Mouse (Mus musculus): Measurements from ENCODE around the gene Nt5dc2. TPM values are rescaled to one million over a fixed set of nuclear protein-coding genes. Genes with fewer than 3 reads are reported as not detected.
A peak's percentile ranks its signal among the peaks of the same experiment; 100 is the strongest.

The Nt5dc2 gene
- total RNA-seq, 4 experiments from 2014 or later, result 25.6 to 41.4 (median 36.6) TPM

GRCm38 (mm10) chr14:31169508-31169907 lies 38.7 kb downstream of the Nt5dc2 start:
- no peak for DNase-seq

GRCm38 (mm10) chr14:31170963-31171362 lies 40.1 kb downstream of the Nt5dc2 start:
- no peak for DNase-seq

GRCm38 (mm10) chr14:31171386-31171785 lies 40.5 kb downstream of the Nt5dc2 start:
- no peak for DNase-seq

GRCm38 (mm10) chr14:31171821-31172220 lies 41.0 kb downstream of the Nt5dc2 start:
- no peak for DNase-seq

- DNase-seq, result peak; percentile 52
Observed at GRCm38 (mm10) chr14:31172781-31173455, 42.1 kb downstream of the Nt5dc2 start.

- DNase-seq, result no peak
Observed at GRCm38 (mm10) chr14:31173537-31173936, 42.7 kb downstream of the Nt5dc2 start.

GRCm38 (mm10) chr14:31177287-31177686 lies 46.4 kb downstream of the Nt5dc2 start:
- no peak for DNase-seq

GRCm38 (mm10) chr14:31177715-31178114 lies 46.9 kb downstream of the Nt5dc2 start:
- no peak for DNase-seq

GRCm38 (mm10) chr14:31179677-31180365 lies 49.0 kb downstream of the Nt5dc2 start:
- no peak for DNase-seq

- DNase-seq, result no peak
Observed at GRCm38 (mm10) chr14:31181512-31181911, 50.7 kb downstream of the Nt5dc2 start.

- DNase-seq, result no peak
Observed at GRCm38 (mm10) chr14:31182786-31183290, 52.0 kb downstream of the Nt5dc2 start.

GRCm38 (mm10) chr14:31183541-31183940 lies 52.7 kb downstream of the Nt5dc2 start:
- DNase-seq, result no peak

GRCm38 (mm10) chr14:31184195-31184594 lies 53.3 kb downstream of the Nt5dc2 start:
- DNase-seq, result no peak

- peak; percentile 70 for DNase-seq
Observed at GRCm38 (mm10) chr14:31186656-31187055, 55.8 kb downstream of the Nt5dc2 start.

Other genes starting within 250 kb of the Nt5dc2 start
- 1 to 10 TPM in 3 of 4 experiments, under 1 TPM in 1; 0.65 to 4.7 (median 2.9) TPM for gene Itih4, start 244.6 kb upstream of the Nt5dc2 start, total RNA-seq (2022)
- 1 to 10 TPM in 1 of 4 experiments, under 1 TPM in 3; 0.38 to 1.0 (median 0.59) TPM for gene Itih3, start 207.3 kb upstream of the Nt5dc2 start, total RNA-seq (2022)
- gene Itih1, start 187.8 kb upstream of the Nt5dc2 start, total RNA-seq (2022), result under 1 TPM in 3 of 4 experiments, not detected in 1; 0.09 to 0.51 (median 0.17) TPM
- 10 to 100 TPM; 13.4 to 17.9 (median 13.8) TPM for gene Nek4, start 179.7 kb upstream of the Nt5dc2 start, total RNA-seq (2022)
- 10 to 100 TPM; 50.0 to 90.5 (median 70.5) TPM for gene Glt8d1, start 129.7 kb upstream of the Nt5dc2 start, total RNA-seq (2022)
- 100 to 1,000 TPM; 232 to 268 (median 251) TPM for gene Spcs1, start 129.4 kb upstream of the Nt5dc2 start, total RNA-seq (2022)
- 10 to 100 TPM; 52.9 to 66.2 (median 61.2) TPM for gene Pbrm1, start 111.9 kb upstream of the Nt5dc2 start, total RNA-seq (2022)
- gene Gnl3, start 111.9 kb upstream of the Nt5dc2 start, total RNA-seq (2022), result 10 to 100 TPM; 69.1 to 99.4 (median 83.9) TPM
- gene Smim4, start 2.1 kb upstream of the Nt5dc2 start, total RNA-seq (2022), result 100 to 1,000 TPM in 1 of 4 experiments, 10 to 100 TPM in 3; 67.6 to 109 (median 75.0) TPM
- 100 to 1,000 TPM in 2 of 4 experiments, 10 to 100 TPM in 2; 75.8 to 142 (median 116) TPM for gene Stab1, start 37.6 kb downstream of the Nt5dc2 start, total RNA-seq (2022)
- gene Tnnc1, start 77.3 kb downstream of the Nt5dc2 start, total RNA-seq (2022), result 1 to 10 TPM; 1.1 to 3.3 (median 1.9) TPM
- gene Nisch, start 85.9 kb downstream of the Nt5dc2 start, total RNA-seq (2022), result 100 to 1,000 TPM; 331 to 526 (median 414) TPM
- 10 to 100 TPM in 3 of 4 experiments, 1 to 10 TPM in 1; 8.8 to 12.4 (median 10.8) TPM for gene Sema3g, start 86.8 kb downstream of the Nt5dc2 start, total RNA-seq (2022)
- 1 to 10 TPM; 7.1 to 8.5 (median 8.2) TPM for gene Phf7, start 120.3 kb downstream of the Nt5dc2 start, total RNA-seq (2022)
- 10 to 100 TPM; 64.5 to 70.6 (median 68.0) TPM for gene Bap1, start 120.4 kb downstream of the Nt5dc2 start, total RNA-seq (2022)
- gene Dnah1, start 192.8 kb downstream of the Nt5dc2 start, total RNA-seq (2022), result 1 to 10 TPM; 1.6 to 5.4 (median 3.1) TPM
- 10 to 100 TPM; 42.7 to 51.4 (median 48.7) TPM for gene Capn7, start 205.6 kb downstream of the Nt5dc2 start, total RNA-seq (2022)